Mouse (Mus musculus): Measurements from ENCODE around the gene Trappc11.

Trappc11 gene

GRCm38 (mm10) chr8:47533344-47534125 is at the start of gene Trappc11, which contains the start of gene Rwdd4a:
TSS of gene Trappc11 (minus strand) at chr8:47533470.
TSS of gene Rwdd4a (plus strand) at chr8:47533664.
- in situ Hi-C loops (cut with MseI, MboI) = no loop called here

GRCm38 (mm10) chr8:47581454-47581853 is 48.2 kb upstream of the Trappc11 start:
- in situ Hi-C loops (cut with MseI, MboI) = no loop called here

GRCm38 (mm10) chr8:47573482-47573881 is 40.2 kb upstream of the Trappc11 start:
- in situ Hi-C loops (cut with MseI, MboI) = no loop called here

- in situ Hi-C loops (cut with MseI, MboI) = no loop called here
Measured at GRCm38 (mm10) chr8:47570161-47570560, 36.9 kb upstream of the Trappc11 start.

GRCm38 (mm10) chr8:47568098-47568497 is 34.8 kb upstream of the Trappc11 start:
- in situ Hi-C loops (cut with MseI, MboI) = no loop called here

GRCm38 (mm10) chr8:47566551-47566950 is 33.3 kb upstream of the Trappc11 start:
- in situ Hi-C loops (cut with MseI, MboI) = no loop called here

GRCm38 (mm10) chr8:47560801-47561200 is 27.5 kb upstream of the Trappc11 start:
- in situ Hi-C loops (cut with MseI, MboI) = no loop called here

- in situ Hi-C loops (cut with MseI, MboI) = loop anchor here (10.0 kb wide), 2 partner anchors 117 to 137 kb away; partner anchors contain the start of gene Ing2 (in 1 of the 2)
Measured at GRCm38 (mm10) chr8:47558274-47558673, 25.0 kb upstream of the Trappc11 start.

- in situ Hi-C loops (cut with MseI, MboI) = loop anchor here (10.0 kb wide), 2 partner anchors 118 to 138 kb away; partner anchors contain the start of gene Ing2 (in 1 of the 2)
Measured at GRCm38 (mm10) chr8:47556446-47556845, 23.2 kb upstream of the Trappc11 start.

- in situ Hi-C loops (cut with MseI, MboI) = loop anchor here (10.0 kb wide), 2 partner anchors 121 to 141 kb away; partner anchors contain the start of gene Ing2 (in 1 of the 2)
Measured at GRCm38 (mm10) chr8:47553613-47554012, 20.3 kb upstream of the Trappc11 start.

GRCm38 (mm10) chr8:47547102-47547501 is 13.8 kb upstream of the Trappc11 start:
- in situ Hi-C loops (cut with MseI, MboI) = no loop called here

GRCm38 (mm10) chr8:47544094-47544493 is 10.8 kb upstream of the Trappc11 start:
- in situ Hi-C loops (cut with MseI, MboI) = no loop called here

- in situ Hi-C loops (cut with MseI, MboI) = no loop called here
Measured at GRCm38 (mm10) chr8:47542746-47543145, 9.5 kb upstream of the Trappc11 start.

- in situ Hi-C loops (cut with MseI, MboI) = no loop called here
Measured at GRCm38 (mm10) chr8:47538323-47538722, 5.1 kb upstream of the Trappc11 start.

GRCm38 (mm10) chr8:47528094-47528493 is 5.2 kb downstream of the Trappc11 start:
- in situ Hi-C loops (cut with MseI, MboI) = no loop called here

- in situ Hi-C loops (cut with MseI, MboI) = no loop called here
Measured at GRCm38 (mm10) chr8:47513601-47514000, 19.7 kb downstream of the Trappc11 start.

- in situ Hi-C loops (cut with MseI, MboI) = no loop called here
Measured at GRCm38 (mm10) chr8:47510930-47511329, 22.3 kb downstream of the Trappc11 start.

GRCm38 (mm10) chr8:47505431-47505830 is 27.8 kb downstream of the Trappc11 start:
- in situ Hi-C loops (cut with MseI, MboI) = no loop called here

- in situ Hi-C loops (cut with MseI, MboI) = no loop called here
Measured at GRCm38 (mm10) chr8:47502546-47502945, 30.7 kb downstream of the Trappc11 start.

- in situ Hi-C loops (cut with MseI, MboI) = no loop called here
Measured at GRCm38 (mm10) chr8:47501994-47502393, 31.3 kb downstream of the Trappc11 start.

- in situ Hi-C loops (cut with MseI, MboI) = no loop called here
Measured at GRCm38 (mm10) chr8:47495428-47495827, 37.8 kb downstream of the Trappc11 start.

GRCm38 (mm10) chr8:47494602-47495153 is 38.6 kb downstream of the Trappc11 start:
- in situ Hi-C loops (cut with MseI, MboI) = no loop called here

- in situ Hi-C loops (cut with MseI, MboI) = no loop called here
Measured at GRCm38 (mm10) chr8:47493106-47493505, 40.2 kb downstream of the Trappc11 start.

Data from mouse trophoblast stem cell (cell line).